Mouse (Mus musculus): ENCODE measurements around the gene Tbca. TPM values are rescaled to one million over a fixed set of nuclear protein-coding genes. Genes with fewer than 3 reads are reported as not detected.

Tbca gene
- total RNA-seq, 2 experiments from 2014 or later: 203 to 256 TPM

- DNase-seq: peak in 1 of 2 experiments; percentile 29
These were observed 89.5 kb downstream of the Tbca start for GRCm38 (mm10) chr13:94877991-94878745.

- DNase-seq: no peak
These were observed 92.5 kb downstream of the Tbca start for GRCm38 (mm10) chr13:94881201-94881600.

GRCm38 (mm10) chr13:94882221-94882620, 93.5 kb downstream of the Tbca start:
- DNase-seq: no peak

- no peak for DNase-seq
These were observed 94.0 kb downstream of the Tbca start for GRCm38 (mm10) chr13:94882711-94883145.

- peak; percentile 55 to 59 for DNase-seq
These were observed 94.7 kb downstream of the Tbca start for GRCm38 (mm10) chr13:94883163-94883965.

- DNase-seq: no peak
These were observed 95.6 kb downstream of the Tbca start for GRCm38 (mm10) chr13:94883966-94884960.

- no peak for DNase-seq
These were observed 96.9 kb downstream of the Tbca start for GRCm38 (mm10) chr13:94885291-94886235.

Other genes with a start within 250 kb of the Tbca start
- gene Otp, start 86.7 kb downstream of the Tbca start, total RNA-seq (2021): not detected
- 10 to 100 TPM; 19.1 to 21.1 TPM for gene Wdr41, start 187.4 kb downstream of the Tbca start, total RNA-seq (2021)

All from adrenal gland, postnatal 36 days (tissue).